Mouse (Mus musculus) forebrain, embryonic 13.5 days (tissue): ENCODE results near the gene Ifitm10. TPM values are rescaled to one million over a fixed set of nuclear protein-coding genes. Genes with fewer than 3 reads are reported as not detected.
A peak's percentile ranks its signal among the peaks of the same experiment; 100 is the strongest.
"Not testable (repeated sequence)": the region's sequence is repeated elsewhere in the genome, so short reads cannot be mapped to it uniquely, and the experiment has no call there.

ENCODE experiments used
- ATAC-seq: fragments of 200-750 bp; cut with Nextera tagmentation; 2 replicates; pipeline ENCODE4 v1.8.0; 2017
- H3K27ac ChIP-seq: fragments of 300-500 bp; sonication (generic); 2 replicates; pipeline ENCODE4 v1.5.1; 2015; ENCODE audit warnings: inconsistent platforms, mild to moderate bottlenecking, moderate library complexity
- H3K27me3 ChIP-seq: fragments of 300-500 bp; sonication (generic); 2 replicates; pipeline ENCODE4 v1.6.1; 2015; ENCODE audit warnings: mild to moderate bottlenecking, inconsistent platforms
- H3K36me3 ChIP-seq: fragments of 300-500 bp; sonication (generic); 2 replicates; pipeline ENCODE4 v1.6.1; 2015; ENCODE audit warnings: mild to moderate bottlenecking, inconsistent platforms; ENCODE audit not compliant: poor library complexity, severe bottlenecking
- H3K4me1 ChIP-seq: fragments of 300-500 bp; sonication (generic); 2 replicates; pipeline ENCODE4 v1.6.1; 2015; ENCODE audit warnings: inconsistent platforms
- H3K4me2 ChIP-seq: fragments of 300-500 bp; sonication (generic); 2 replicates; pipeline ENCODE4 v1.6.1; 2015; ENCODE audit warnings: inconsistent platforms, mild to moderate bottlenecking, moderate library complexity
- H3K4me3 ChIP-seq: fragments of 300-500 bp; sonication (generic); 2 replicates; pipeline ENCODE4 v1.5.1; 2015; ENCODE audit warnings: mild to moderate bottlenecking, inconsistent platforms
- H3K9ac ChIP-seq: fragments of 300-500 bp; sonication (generic); 2 replicates; pipeline ENCODE4 v1.6.1; 2015; ENCODE audit warnings: mild to moderate bottlenecking, inconsistent platforms
- H3K9me3 ChIP-seq: fragments of 300-500 bp; sonication (generic); replicated peaks from 2 replicates; pipeline ENCODE4 v1.6.1; 2016; ENCODE audit warnings: inconsistent platforms
- WGBS: fragments of 180-500 bp; shearing (Covaris S2); methylation state at CpG from one replicate; pipeline ENCODE4 v1.1.7; 2015; 5-methylcytosine and 5-hydroxymethylcytosine counted together
- polyA plus RNA-seq: library from polyadenylated mRNA; unstranded; fragments of >200 nt; fragmentation: Nextera tagmentation; extraction: Ambion mirVana; gene quantifications from 2 replicates; pipeline ENCODE4 v1.2.1, GENCODE M21; 2015

Ifitm10 gene
- polyA plus RNA-seq, 1 experiment from 2014 or later: 0.96 TPM

DNA sequence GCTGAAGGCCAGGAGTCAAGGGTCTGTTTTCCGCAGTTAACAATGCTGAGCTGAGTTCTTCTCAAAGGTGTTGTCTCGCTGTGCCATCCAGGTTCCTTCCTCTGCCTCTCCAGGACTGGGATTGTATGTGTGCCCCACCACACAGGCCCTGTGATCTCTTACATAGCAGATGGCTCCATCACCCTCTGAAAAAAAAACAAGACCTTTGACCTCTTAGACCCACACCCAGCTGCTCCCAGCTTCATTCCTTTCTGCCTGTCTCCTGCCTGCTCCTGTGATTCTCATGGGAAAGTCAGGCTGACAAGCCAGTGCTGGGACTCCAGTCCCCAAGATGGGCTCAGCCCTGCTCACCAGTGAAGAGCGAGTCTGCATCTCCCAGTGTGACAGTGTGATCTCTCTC lies 45.0 kb downstream of the Ifitm10 start:
- Histone ChIP-seq H3K4me3 (no peak overlapping the region), H3K9me3 (no peaks in the 10 kb centered on the region), H3K4me1 (no peaks in the 10 kb centered on the region), H3K4me2 (no peak overlapping the region), H3K27ac (no peak overlapping the region), H3K36me3 (no peaks in the 10 kb centered on the region), H3K9ac (no peak overlapping the region), H3K27me3 (no peaks in the 10 kb centered on the region)
- no peak for ATAC-seq
- WGBS: 57% methylated on average over 3 of the region's 3 CpGs

DNA sequence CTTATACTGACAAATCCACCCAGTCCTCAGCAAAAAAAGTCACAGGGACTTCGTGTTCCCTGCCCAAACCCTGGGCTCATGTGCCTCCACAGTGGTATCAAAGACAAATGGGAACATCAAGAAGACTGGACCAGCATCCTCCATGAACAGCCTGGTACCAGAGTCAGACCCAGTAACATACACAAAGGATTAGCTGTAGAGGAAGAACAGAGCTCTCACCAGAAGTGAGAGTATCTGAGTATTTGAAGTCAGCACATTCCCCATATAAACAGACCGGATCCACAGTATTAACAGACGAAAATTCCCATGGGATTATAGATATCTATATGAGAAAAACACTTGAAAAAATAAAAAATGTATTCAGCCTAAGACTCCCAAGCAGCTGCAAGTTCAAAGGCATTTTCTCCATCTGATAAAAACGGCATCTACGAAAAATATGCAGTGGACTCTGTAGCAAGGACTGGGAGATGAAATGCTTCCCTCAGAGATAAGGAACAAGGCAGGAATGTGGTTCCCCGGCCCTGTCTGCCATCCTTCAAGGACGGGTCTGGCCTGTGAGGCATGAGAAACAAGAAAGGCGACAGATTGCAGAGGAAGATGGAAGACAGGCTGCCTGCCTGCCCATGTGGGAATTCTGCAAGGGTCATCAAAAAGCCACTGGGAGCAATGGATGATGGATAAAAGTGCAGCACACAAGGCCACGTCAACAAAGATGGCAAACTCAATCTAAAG lies 46.7 kb downstream of the Ifitm10 start:
- Histone ChIP-seq H3K27ac (no peak overlapping the region), H3K4me1 (no peaks in the 10 kb centered on the region), H3K4me2 (no peak overlapping the region), H3K9ac (no peak overlapping the region), H3K4me3 (no peak overlapping the region), H3K27me3 (no peaks in the 10 kb centered on the region), H3K9me3 (no peaks in the 10 kb centered on the region), H3K36me3 (no peaks in the 10 kb centered on the region)
- WGBS: 82% methylated on average over 9 of the region's 9 CpGs
- ATAC-seq: no peak

DNA sequence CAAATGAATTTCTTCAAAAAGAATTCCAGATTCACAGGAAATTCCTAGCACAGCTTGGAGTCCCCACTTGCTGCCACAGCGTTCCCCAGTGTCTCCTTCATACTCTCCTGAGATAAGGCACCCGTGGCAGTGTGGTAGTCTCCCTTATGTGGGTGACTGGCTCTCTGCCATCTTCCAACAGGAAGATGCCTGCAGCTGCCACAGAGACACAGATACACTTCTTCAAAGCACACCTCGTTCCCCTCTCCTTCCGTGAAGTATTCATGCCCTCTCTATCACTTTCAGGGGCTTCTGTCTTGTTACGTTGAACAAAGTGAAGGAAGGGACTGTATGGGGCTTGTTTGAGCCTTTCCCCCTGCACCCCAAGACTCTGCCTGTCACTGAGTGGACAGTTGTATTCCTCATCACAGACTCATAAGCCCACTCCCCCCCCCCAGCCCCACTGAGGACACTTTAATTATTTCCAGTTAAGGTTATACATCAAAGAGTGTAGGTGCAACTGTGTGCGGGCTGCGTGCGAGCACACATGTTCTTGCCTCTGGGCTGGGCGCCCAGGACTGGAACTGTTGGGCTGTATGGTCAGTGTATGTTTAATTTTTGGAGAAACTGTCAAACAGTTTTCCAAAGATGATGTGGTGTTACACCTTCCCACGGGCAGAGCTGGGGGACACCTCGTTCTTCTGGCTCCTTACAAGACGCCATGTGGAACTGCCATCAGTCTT lies 50.0 kb downstream of the Ifitm10 start:
- Histone ChIP-seq H3K9ac (no peak overlapping the region), H3K27me3 (no peaks in the 10 kb centered on the region), H3K27ac (no peak overlapping the region), H3K4me2 (no peak overlapping the region), H3K9me3 (no peaks in the 10 kb centered on the region), H3K4me3 (no peak overlapping the region), H3K36me3 (no peaks in the 10 kb centered on the region), H3K4me1 (no peaks in the 10 kb centered on the region)
- no peak for ATAC-seq
- 89% methylated on average over 12 of the region's 12 CpGs for WGBS

DNA sequence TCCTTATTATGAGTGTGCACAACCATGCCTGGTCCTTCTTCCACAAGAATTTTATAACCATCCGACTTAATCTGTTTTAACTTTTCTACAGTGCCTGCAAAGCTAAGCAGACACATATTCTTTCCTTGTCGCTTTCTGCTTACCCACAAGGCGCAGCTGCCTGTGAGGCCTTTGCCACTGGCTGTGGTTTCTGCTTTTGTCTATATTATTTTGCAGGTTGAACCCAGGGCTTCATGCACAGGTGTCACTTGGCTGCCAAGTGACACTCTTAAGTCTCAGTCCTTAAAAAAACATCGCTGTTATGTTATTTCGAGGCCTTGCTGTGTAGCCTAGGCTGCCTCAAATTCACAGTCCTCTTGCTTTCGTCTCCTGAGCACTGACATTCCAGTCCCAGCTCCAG lies 50.9 kb downstream of the Ifitm10 start:
- 92% methylated on average over 6 of the region's 6 CpGs for WGBS
- Histone ChIP-seq H3K36me3 (no peaks in the 10 kb centered on the region), H3K9me3 (no peaks in the 10 kb centered on the region), H3K27me3 (no peaks in the 10 kb centered on the region), H3K4me1 (no peaks in the 10 kb centered on the region), H3K4me3 (no peak overlapping the region), H3K9ac (no peak overlapping the region), H3K4me2 (no peak overlapping the region), H3K27ac (no peak overlapping the region)
- no peak for ATAC-seq

DNA sequence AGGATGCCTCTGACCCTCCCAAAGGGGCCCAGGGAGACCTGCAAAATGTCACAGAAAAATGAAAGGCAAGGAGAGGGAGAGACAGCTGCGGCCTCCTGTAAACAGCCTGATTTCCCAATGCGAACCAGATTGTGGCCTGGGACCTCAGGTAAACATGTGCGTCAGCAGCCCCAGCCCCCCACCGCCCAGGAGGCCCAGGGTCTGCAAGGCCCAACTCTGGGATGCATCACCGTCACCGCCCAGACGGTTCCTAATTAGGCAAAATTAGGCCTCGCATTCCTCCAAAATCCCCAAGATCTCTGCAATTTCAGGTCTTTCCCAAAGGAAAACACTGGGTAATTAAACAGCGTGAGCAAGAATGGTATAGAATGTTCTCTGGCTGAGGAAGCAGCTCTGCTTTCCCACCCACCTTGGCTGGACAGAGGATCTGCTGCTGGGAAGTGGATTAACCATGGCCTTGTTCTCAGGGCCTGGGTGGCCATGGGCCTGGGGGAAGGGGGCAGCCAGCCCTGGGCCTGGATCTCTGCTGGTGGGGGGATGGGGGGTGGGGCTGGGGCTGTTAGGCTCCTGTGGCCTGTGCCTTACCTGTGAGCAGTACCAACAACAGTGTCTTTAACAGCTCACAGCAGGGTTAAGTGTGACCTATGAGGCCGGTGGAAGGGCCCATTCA lies 51.8 kb downstream of the Ifitm10 start:
- H3K4me1 ChIP-seq, H3K4me3 ChIP-seq, H3K27ac ChIP-seq, ATAC-seq, H3K4me2 ChIP-seq, H3K36me3 ChIP-seq, H3K9ac ChIP-seq, H3K9me3 ChIP-seq, H3K27me3 ChIP-seq: not testable (repeated sequence)
- 39% methylated on average over 7 of the region's 10 CpGs for WGBS

DNA sequence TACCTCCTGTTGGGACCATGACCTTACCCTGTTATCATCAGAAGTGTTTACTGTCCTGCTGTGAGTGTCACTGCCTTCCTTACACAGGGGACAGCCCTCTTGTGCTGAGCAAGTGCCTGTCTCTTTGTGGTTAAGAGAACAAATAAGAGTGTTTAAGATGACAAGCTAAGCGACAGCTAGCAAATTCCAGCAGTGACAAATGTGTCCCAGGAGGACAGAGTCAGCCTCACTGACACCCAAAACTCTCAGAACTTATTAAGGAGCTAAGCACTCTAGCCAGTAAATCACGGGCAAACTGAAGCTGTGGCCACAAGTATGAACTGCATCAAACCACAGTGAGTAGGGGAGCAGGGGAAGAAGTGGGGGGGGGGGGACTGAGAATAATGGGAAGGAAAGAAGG lies 52.6 kb downstream of the Ifitm10 start:
- ATAC-seq: no peak
- no peaks in the 10 kb centered on the region for H3K9me3 ChIP-seq
- no peaks in the 10 kb centered on the region for H3K27me3 ChIP-seq
- no peaks in the 10 kb centered on the region for H3K36me3 ChIP-seq
- H3K27ac ChIP-seq: no peak overlapping the region
- H3K9ac ChIP-seq: no peak overlapping the region
- WGBS: 45% methylated on average over 2 of the region's 2 CpGs
- H3K4me3 ChIP-seq: no peak overlapping the region
- no peaks in the 10 kb centered on the region for H3K4me1 ChIP-seq
- H3K4me2 ChIP-seq: no peak overlapping the region

DNA sequence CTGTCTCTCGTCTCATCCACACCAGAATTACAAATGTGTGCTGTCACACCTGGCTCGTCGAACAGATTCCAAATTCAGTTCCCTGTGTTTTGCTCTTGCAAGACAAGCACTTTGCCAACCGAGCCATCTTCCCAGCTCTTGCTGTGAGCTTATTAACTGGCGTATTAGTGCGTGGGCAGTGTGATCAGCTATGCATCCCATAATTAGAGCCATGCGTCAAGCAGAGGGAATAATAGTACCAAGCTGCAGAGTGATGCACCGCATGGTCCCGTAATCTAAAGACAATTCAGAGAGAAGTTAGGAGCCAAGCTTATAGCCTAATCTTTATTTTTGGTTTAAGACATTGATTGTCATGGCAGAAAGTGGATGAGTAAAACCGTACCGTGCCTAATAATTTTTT lies 54.4 kb downstream of the Ifitm10 start:
- Histone ChIP-seq H3K27ac (no peak overlapping the region), H3K4me1 (peaks cover 7% of the 10 kb centered on the region), H3K9me3 (no peaks in the 10 kb centered on the region), H3K4me2 (no peak overlapping the region), H3K9ac (no peak overlapping the region), H3K4me3 (no peak overlapping the region), H3K36me3 (no peaks in the 10 kb centered on the region), H3K27me3 (no peaks in the 10 kb centered on the region)
- 68% methylated on average over 11 of the region's 11 CpGs for WGBS
- no peak for ATAC-seq

DNA sequence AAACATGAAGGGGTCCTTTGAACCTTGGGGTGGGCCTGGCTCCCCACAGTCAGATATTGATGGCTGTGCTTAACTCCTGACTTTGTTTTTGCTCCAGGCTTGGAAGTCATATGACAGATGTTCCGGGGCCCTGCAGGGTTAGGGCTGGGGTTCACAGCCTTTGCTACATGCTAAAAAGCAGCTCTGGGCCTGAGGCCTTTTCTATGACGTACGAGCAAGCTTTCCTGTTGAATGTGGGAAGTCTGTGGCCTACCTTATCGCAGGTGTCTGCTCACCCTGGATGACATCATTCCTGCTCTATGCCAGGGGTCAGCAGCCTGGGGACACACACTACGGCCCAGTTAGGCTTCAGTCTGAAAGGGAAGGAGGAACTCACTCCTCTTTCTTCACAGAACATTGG lies 56.3 kb downstream of the Ifitm10 start:
- Histone ChIP-seq H3K9me3 (no peaks in the 10 kb centered on the region), H3K4me1 (peaks cover 7% of the 10 kb centered on the region), H3K36me3 (no peaks in the 10 kb centered on the region), H3K9ac (no peak overlapping the region), H3K27ac (no peak overlapping the region), H3K4me2 (no peak overlapping the region), H3K27me3 (no peaks in the 10 kb centered on the region), H3K4me3 (no peak overlapping the region)
- WGBS: 90% methylated on average over 5 of the region's 5 CpGs
- ATAC-seq: no peak

DNA sequence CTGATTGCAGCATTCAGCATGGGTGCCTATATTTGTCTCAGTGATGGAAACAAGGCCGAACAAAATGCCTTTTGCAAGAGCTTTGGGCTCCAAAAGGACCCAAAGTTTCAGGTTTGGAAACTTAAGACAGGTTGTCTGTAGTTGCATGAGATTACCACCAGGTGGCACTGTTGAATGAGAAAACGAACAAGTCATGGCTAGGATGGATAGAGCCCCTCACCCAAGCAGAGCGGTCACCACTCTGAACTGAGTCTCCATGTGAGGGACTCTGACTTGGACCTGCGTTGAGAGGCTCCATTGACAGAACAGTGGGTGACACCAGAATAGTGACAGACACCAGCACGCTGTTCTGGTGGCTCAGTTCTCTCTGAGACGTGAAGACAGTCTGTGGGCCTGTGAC lies 57.0 kb downstream of the Ifitm10 start:
- 43% methylated on average over 6 of the region's 6 CpGs for WGBS
- no peak overlapping the region for H3K27ac ChIP-seq
- H3K9me3 ChIP-seq: no peaks in the 10 kb centered on the region
- no peak overlapping the region for H3K4me2 ChIP-seq
- no peaks in the 10 kb centered on the region for H3K27me3 ChIP-seq
- 0 out of 2 replicates have a peak, but pooled peaks have one; percentile 61 for ATAC-seq
- no peak overlapping the region for H3K4me3 ChIP-seq
- H3K36me3 ChIP-seq: no peaks in the 10 kb centered on the region
- no peak overlapping the region for H3K9ac ChIP-seq
- peaks cover 7% of the 10 kb centered on the region for H3K4me1 ChIP-seq

DNA sequence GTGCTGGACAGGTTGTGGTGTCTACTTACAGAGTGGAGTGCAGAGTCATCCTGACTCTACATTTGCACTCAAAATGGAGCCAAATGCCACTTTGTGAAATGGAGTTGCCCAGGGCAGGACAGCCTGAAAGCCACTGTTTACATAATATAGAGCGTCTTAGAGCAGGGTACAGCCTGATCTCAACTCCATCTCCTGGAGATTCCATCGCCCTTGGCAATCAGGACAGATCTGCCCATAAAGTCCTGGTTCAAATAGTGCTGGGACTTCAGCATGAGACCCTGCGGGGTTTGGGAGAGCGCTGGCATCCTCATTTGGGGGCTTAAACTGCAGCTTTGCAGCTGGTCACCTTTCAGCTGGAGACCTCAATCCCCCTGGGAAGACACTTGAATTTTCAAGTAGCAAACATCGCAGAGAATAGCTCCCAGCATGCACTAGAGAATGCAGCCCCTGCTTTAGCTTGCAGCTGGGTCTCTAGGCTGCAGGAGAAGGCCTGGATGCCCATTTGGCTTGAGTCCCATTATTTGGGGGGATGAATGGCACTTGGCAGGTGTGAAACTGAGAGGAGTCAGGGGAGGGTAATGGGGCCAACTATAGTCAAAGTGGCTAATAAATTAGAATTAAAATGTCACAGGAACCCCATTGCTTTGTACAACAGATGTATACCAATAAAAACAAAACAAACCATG lies 58.8 kb downstream of the Ifitm10 start:
- no peaks in the 10 kb centered on the region for H3K27me3 ChIP-seq
- ATAC-seq: peak; percentile 53; the same call in 1 of the 2 replicates
- H3K4me1 ChIP-seq: peaks cover 7% of the 10 kb centered on the region
- 50% methylated on average over 5 of the region's 5 CpGs for WGBS
- no peak overlapping the region; the same call in none of the 2 replicates for H3K27ac ChIP-seq
- no peaks in the 10 kb centered on the region for H3K9me3 ChIP-seq
- no peaks in the 10 kb centered on the region for H3K36me3 ChIP-seq
- H3K4me2 ChIP-seq: no peak overlapping the region
- no peak overlapping the region for H3K9ac ChIP-seq
- H3K4me3 ChIP-seq: no peak overlapping the region

DNA sequence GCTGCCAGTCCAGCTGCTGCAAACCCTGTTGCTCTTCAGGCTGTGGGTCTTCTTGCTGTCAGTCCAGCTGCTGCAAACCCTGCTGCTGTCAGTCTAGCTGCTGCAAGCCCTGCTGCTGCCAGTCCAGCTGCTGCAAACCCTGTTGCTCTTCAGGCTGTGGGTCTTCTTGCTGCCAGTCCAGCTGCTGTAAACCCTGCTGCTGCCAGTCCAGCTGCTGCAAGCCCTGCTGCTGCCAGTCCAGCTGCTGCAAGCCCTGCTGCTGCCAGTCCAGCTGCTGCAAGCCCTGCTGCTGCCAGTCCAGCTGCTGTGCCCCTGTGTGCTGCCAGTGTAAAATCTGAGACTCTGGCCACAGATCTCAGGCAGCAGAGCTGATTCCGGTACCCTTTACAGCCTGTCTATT lies 69.6 kb downstream of the Ifitm10 start:
- not testable (repeated sequence) for H3K27me3 ChIP-seq, H3K9ac ChIP-seq, H3K4me1 ChIP-seq, H3K9me3 ChIP-seq, H3K36me3 ChIP-seq, H3K4me3 ChIP-seq, H3K4me2 ChIP-seq, ATAC-seq, H3K27ac ChIP-seq
- 83% methylated on average over 1 of the region's 1 CpGs for WGBS

DNA sequence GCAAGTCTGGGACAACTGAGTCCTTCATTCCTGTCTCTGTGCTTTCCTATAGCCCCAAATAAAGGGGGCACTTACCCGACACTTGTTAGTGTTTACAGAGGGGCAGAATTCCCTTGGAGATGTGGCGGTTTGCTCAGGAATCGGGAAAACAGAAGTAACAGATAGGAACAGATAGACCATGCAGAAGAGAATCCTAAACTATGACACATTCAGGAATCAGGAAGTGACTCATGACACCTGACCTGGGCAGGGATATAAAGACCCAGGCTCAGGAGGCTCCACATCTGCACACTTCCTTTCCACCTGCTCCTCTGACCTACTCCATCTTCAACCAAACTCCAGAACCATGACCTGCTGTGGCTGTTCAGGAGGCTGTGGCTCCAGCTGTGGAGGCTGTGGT lies 70.3 kb downstream of the Ifitm10 start, which contains the start of gene Krtap5-4:
Gene Krtap5-4 (plus strand): TSS at position 301 of the 400 bp plus-strand sequence.
- no peak within 1 kb of the TSS for H3K27ac ChIP-seq
- no peak within 1 kb of the TSS for H3K4me3 ChIP-seq
- no peak within 1 kb of the TSS for H3K9ac ChIP-seq
- H3K36me3 ChIP-seq: no peaks in the 10 kb centered on the region
- H3K9me3 ChIP-seq: no peaks in the 10 kb centered on the region
- no peaks in the 10 kb centered on the region for H3K4me1 ChIP-seq
- H3K4me2 ChIP-seq: no peak within 1 kb of the TSS
- 71% methylated on average over 3 of the region's 3 CpGs for WGBS
- no peak for ATAC-seq
- 0 out of 2 replicates have a peak, but pooled peaks cover 8% of the 10 kb centered on the region for H3K27me3 ChIP-seq
